Mouse (Mus musculus) liver, embryonic 13.5 days (tissue): ENCODE measurements around the gene Tarm1. TPM values are rescaled to one million over a fixed set of nuclear protein-coding genes. Genes with fewer than 3 reads are reported as not detected.

Experiments
- ATAC-seq: fragments of 200-750 bp; cut with Nextera tagmentation; 2 replicates; pipeline ENCODE4 v1.8.0; 2017; ENCODE audit warnings: low read depth, mild to moderate bottlenecking, moderate number of reproducible peaks, moderate library complexity
- DNase-seq: peaks from one replicate; pipeline ENCODE4 v3.0.0; 2022
- H3K27ac ChIP-seq: fragments of 300-500 bp; sonication (generic); 2 replicates; pipeline ENCODE4 v1.5.1; 2015; ENCODE audit warnings: moderate library complexity, mild to moderate bottlenecking, inconsistent platforms
- H3K27me3 ChIP-seq: fragments of 300-500 bp; sonication (generic); 2 replicates; pipeline ENCODE4 v1.6.1; 2015; ENCODE audit warnings: mild to moderate bottlenecking, inconsistent platforms
- H3K36me3 ChIP-seq: fragments of 300-500 bp; sonication (generic); 2 replicates; pipeline ENCODE4 v1.6.1; 2015; ENCODE audit warnings: mild to moderate bottlenecking, inconsistent platforms
- H3K4me1 ChIP-seq: fragments of 300-500 bp; sonication (generic); replicated peaks from 2 replicates; pipeline ENCODE4 v1.6.1; 2015; ENCODE audit warnings: inconsistent platforms
- H3K4me2 ChIP-seq: fragments of 300-500 bp; sonication (generic); 2 replicates; pipeline ENCODE4 v1.6.1; 2015; ENCODE audit warnings: inconsistent platforms, mild to moderate bottlenecking, moderate library complexity
- H3K4me3 ChIP-seq: fragments of 300-500 bp; sonication (generic); replicated peaks from 2 replicates; pipeline ENCODE4 v1.5.1; 2015; ENCODE audit warnings: mild to moderate bottlenecking, inconsistent platforms
- H3K9ac ChIP-seq: fragments of 300-500 bp; sonication (generic); 2 replicates; pipeline ENCODE4 v1.6.1; 2015; ENCODE audit warnings: mild to moderate bottlenecking, inconsistent platforms
- H3K9me3 ChIP-seq: fragments of 300-500 bp; sonication (generic); replicated peaks from 2 replicates; pipeline ENCODE4 v1.6.1; 2016; ENCODE audit warnings: inconsistent platforms
- WGBS: fragments of 180-500 bp; shearing (Covaris S2); methylation state at CpG from one replicate; pipeline ENCODE4 v1.1.7; 2015; ENCODE audit not compliant: insufficient replicate concordance; 5-methylcytosine and 5-hydroxymethylcytosine counted together
- polyA plus RNA-seq: library from polyadenylated mRNA; unstranded; fragments of >200 nt; fragmentation: Nextera tagmentation; extraction: Ambion mirVana; gene quantifications from 2 replicates; pipeline ENCODE4 v1.2.1, GENCODE M21; 2015

Gene Tarm1
- polyA plus RNA-seq, 1 experiment from 2014 or later = 0.07 TPM

DNA sequence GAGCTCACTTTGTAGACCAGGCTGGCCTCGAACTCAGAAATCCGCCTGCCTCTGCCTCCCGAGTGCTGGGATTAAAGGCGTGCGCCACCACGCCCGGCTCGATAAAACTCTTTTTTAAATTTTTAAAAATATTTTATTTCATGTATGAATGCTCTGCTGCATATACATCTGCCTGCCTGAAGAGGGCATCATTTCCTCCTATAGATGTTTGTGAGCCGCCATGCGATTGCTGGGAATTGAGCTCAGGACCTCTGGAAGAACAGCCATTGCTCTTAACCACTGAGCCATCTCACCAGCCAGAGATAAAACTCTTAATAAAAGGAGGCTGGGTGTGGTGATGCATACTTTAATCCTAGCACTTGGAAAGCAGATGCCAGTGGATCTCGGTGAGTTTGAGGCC, 62.4 kb downstream of the Tarm1 start:
- Histone ChIP-seq H3K9ac (no peak overlapping the region), H3K27me3 (no peaks in the 10 kb centered on the region), H3K4me1 (no peaks in the 10 kb centered on the region), H3K4me2 (no peak overlapping the region), H3K36me3 (no peaks in the 10 kb centered on the region), H3K27ac (no peak overlapping the region), H3K9me3 (no peaks in the 10 kb centered on the region), H3K4me3 (no peak overlapping the region)
- ATAC-seq (no peak), DNase-seq (no peak)
- whole genome bisulfite sequencing = 71% methylated on average over 11 of the region's 11 CpGs

DNA sequence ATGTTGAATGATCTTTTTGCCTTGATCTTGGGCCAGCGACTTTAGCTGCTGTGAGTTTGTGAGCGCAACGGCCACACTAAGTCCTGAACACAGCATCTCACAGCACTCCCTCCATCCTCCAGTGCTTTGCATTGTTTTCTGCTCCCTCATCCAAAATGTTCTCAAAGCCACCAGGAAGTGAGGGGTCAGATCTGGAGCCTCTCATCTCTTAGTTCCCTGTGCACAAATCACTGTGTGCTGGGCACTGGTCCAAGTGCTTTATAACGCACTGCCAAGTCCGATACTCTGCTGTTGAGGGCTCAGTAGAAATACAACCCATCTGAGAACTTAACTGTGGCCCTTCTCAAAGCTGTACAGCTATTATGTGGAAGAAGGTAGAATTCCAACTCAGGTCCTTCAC, 64.5 kb downstream of the Tarm1 start:
- Histone ChIP-seq H3K9ac (no peak overlapping the region), H3K27me3 (no peaks in the 10 kb centered on the region), H3K36me3 (no peaks in the 10 kb centered on the region), H3K4me3 (no peak overlapping the region), H3K4me1 (no peaks in the 10 kb centered on the region), H3K27ac (no peak overlapping the region), H3K9me3 (no peaks in the 10 kb centered on the region), H3K4me2 (no peak overlapping the region)
- no peak for DNase-seq
- no peak for ATAC-seq
- 59% methylated on average over 5 of the region's 5 CpGs for WGBS

Other genes with a start within 250 kb of the Tarm1 start
- gene Myadm, start 213.5 kb downstream of the Tarm1 start, polyA plus RNA-seq = 13.5 and 16.4 TPM in 2 replicates
- 0.03 and 0.52 TPM in 2 replicates for gene Prkcg, start 213.4 kb downstream of the Tarm1 start, polyA plus RNA-seq
- gene Cacng7, start 169.7 kb downstream of the Tarm1 start, polyA plus RNA-seq = not detected in 2 replicates
- 0.10 TPM in 1 of 2 replicates, not detected in the other for gene Cacng8, start 111.9 kb downstream of the Tarm1 start, polyA plus RNA-seq
- gene Cacng6, start 78.4 kb downstream of the Tarm1 start, polyA plus RNA-seq = 0.28 and 0.30 TPM in 2 replicates
- not detected in 2 replicates for gene Oscar, start 113.5 kb upstream of the Tarm1 start, polyA plus RNA-seq
- gene Ndufa3, start 114.7 kb upstream of the Tarm1 start, polyA plus RNA-seq = 224 and 292 TPM in 2 replicates
- 12.7 and 13.0 TPM in 2 replicates for gene Tfpt, start 127.3 kb upstream of the Tarm1 start, polyA plus RNA-seq
- gene Prpf31, start 127.4 kb upstream of the Tarm1 start, polyA plus RNA-seq = 79.1 and 83.7 TPM in 2 replicates
- 22.8 and 25.3 TPM in 2 replicates for gene Cnot3, start 142.6 kb upstream of the Tarm1 start, polyA plus RNA-seq
- gene Leng1, start 163.2 kb upstream of the Tarm1 start, polyA plus RNA-seq = 7.2 and 8.6 TPM in 2 replicates
- gene Tmc4, start 174.9 kb upstream of the Tarm1 start, polyA plus RNA-seq = 7.3 and 7.8 TPM in 2 replicates
- 41.7 and 43.6 TPM in 2 replicates for gene Tsen34, start 190.2 kb upstream of the Tarm1 start, polyA plus RNA-seq
- 19.8 and 20.0 TPM in 2 replicates for gene Mboat7, start 190.9 kb upstream of the Tarm1 start, polyA plus RNA-seq
- gene Rps9, start 201.4 kb upstream of the Tarm1 start, polyA plus RNA-seq = 1,306 and 1,329 TPM in 2 replicates
- gene Pirb, start 217.8 kb upstream of the Tarm1 start, polyA plus RNA-seq = 0.84 and 1.3 TPM in 2 replicates